Mouse (Mus musculus): ENCODE results near the gene Tead1. TPM values are rescaled to one million over a fixed set of nuclear protein-coding genes. Genes with fewer than 3 reads are reported as not detected.
A peak's percentile ranks its signal among the peaks of the same experiment; 100 is the strongest.

Tead1 gene
- 28.8 and 32.6 TPM in 2 replicates for polyA plus RNA-seq (2015; fragmentation: Nextera tagmentation; extraction: Ambion mirVana)

DNA sequence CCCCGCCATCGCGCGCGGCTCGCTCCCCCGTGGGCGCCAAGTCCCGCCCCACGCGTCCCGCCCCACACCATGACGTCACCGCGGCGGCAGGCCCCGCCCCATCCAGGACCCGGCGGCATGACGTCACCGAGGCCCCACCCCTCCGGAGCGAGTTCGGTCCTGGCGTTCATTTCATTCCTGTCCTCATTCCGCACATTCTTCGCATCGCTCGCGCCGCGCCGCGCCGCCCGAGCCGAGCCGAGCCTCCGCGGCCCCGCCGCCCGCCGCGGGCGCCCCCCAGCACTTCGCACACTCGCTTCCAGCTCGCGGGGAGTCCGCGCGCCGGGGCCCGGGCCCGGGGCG lies at the start of gene Tead1:
Gene Tead1, plus strand, starts transcription at position 148 of the 342 bp plus-strand sequence.
- Histone ChIP-seq H3K4me2 (replicated peaks) (peak within 1 kb of the TSS; percentile 74), H3K27me3 (no peaks in the 10 kb centered on the region), H3K9ac (peak within 1 kb of the TSS; percentile 90), H3K4me1 (peaks cover 26% of the 10 kb centered on the region), H3K9me3 (replicated peaks) (no peaks in the 10 kb centered on the region), H3K4me3 (replicated peaks) (peak within 1 kb of the TSS; percentile 85), H3K27ac (replicated peaks) (peak within 1 kb of the TSS; percentile 99), H3K36me3 (no peaks in the 10 kb centered on the region)
- ATAC-seq (ENCODE audit: insufficient number of reproducible peaks, low FRiP score, low TSS enrichment, low read depth): peak; percentile 90
- WGBS: under 1% methylated on average over 47 of the region's 57 CpGs

DNA sequence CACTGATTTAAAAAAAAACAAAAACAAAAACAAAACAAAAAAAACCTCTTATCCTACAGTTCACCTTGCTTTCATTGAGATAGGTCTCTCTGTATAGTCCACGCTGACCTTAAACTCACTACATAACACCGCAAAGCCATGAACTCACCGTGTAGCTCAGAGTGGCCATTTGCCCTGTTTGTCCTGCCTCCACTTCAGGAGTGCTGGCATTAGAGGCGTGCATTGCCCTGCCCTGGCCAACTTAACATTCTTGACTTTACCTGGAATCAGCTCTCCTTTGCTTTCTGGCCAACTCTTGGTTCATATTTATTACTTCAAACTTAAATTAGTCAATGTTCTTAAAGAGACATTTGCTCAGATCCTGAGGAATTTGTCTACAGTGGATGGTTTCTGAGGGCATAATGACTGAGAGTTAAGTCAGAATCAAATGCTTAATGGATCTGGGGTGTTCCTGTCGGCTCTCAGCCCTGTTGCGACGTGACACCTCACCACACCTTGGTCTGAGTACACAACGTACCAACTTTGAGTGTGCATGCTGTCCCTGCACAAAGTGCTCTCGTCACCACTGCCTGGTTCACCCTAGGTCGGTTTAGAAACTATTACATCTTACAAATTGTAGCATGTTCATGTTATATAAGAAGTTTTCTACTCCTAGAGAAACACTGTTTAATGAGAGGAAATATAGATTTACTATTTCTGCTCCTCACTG lies 44.5 kb upstream of the Tead1 start:
- 77% methylated on average over 10 of the region's 10 CpGs for WGBS

DNA sequence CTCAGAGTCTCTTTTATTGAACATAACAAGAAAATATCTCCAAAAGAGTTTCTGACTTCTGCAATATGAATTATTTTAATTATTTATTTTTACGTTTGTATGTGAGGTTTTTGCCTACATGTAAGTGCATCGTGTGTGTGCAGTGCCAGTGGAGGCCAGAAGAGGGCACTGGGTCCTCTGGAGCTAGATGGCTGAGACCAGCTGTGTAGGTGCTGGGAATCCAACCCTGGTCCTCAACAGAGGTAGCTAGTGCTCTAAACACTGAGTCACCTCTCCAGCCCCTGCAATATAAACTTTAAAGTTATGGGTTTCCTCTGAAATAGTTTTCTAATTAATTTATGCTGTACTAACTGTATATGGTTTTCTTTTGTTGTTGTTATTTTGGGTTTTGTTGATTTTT lies 43.2 kb upstream of the Tead1 start:
- Histone ChIP-seq H3K36me3 (no peaks in the 10 kb centered on the region), H3K4me2 (replicated peaks) (no peak overlapping the region), H3K9me3 (replicated peaks) (no peaks in the 10 kb centered on the region; the same call in 1 of the 2 replicates), H3K4me1 (0 out of 2 replicates have a peak, but pooled peaks cover 2% of the 10 kb centered on the region), H3K27me3 (no peaks in the 10 kb centered on the region), H3K9ac (no peak overlapping the region), H3K4me3 (replicated peaks) (no peak overlapping the region), H3K27ac (replicated peaks) (no peak overlapping the region)
- 91% methylated on average over 2 of the region's 2 CpGs for WGBS
- no peak for ATAC-seq (ENCODE audit: insufficient number of reproducible peaks, low FRiP score, low TSS enrichment, low read depth)

More for the DNA sequence above, 44.5 kb upstream of the Tead1 start:
- no peaks in the 10 kb centered on the region for H3K27me3 ChIP-seq
- H3K4me3 ChIP-seq (replicated peaks): no peak overlapping the region
- H3K9me3 ChIP-seq (replicated peaks): no peaks in the 10 kb centered on the region; the same call in 1 of the 2 replicates
- no peak overlapping the region for H3K9ac ChIP-seq
- ATAC-seq (ENCODE audit: insufficient number of reproducible peaks, low FRiP score, low TSS enrichment, low read depth): no peak
- H3K4me2 ChIP-seq (replicated peaks): no peak overlapping the region
- no peak overlapping the region for H3K27ac ChIP-seq (replicated peaks)
- no peaks in the 10 kb centered on the region for H3K36me3 ChIP-seq
- H3K4me1 ChIP-seq: no peaks in the 10 kb centered on the region

DNA sequence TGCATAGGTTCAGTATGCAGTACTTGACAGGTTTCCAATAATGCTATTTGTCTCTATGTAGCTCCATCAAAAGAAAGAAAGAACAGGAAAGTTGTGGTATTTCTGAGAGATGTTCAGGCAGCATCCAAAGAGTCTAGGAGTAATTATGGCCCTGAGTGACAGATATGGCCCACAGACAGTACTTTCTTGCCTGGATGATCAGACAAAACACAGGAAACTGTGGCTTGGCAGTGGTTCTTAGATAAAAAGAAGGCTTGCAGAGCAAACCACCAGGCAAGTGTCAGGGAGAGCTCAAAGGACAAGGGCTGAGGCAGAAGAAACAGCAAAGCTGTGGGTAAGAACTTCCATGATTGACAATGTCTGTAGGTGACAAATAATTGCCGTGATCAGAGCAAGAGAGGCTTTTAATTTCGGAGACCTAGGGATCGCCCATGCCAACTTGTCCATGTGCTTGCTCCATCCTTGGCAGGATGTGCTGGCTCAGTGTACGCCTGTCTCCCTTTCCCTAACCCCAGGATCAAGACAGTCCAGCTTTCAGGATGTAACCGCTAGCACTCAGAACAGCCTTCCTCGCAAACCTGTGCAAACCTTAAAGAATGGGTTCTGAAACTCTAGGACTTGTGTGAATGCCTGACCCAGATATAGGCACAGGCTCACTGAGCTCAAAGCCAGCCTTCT lies 35.1 kb upstream of the Tead1 start:
- H3K4me1 ChIP-seq: peaks cover 15% of the 10 kb centered on the region; the same call in 1 of the 2 replicates
- H3K27ac ChIP-seq (replicated peaks): no peak overlapping the region
- H3K36me3 ChIP-seq: no peaks in the 10 kb centered on the region
- 74% methylated on average over 6 of the region's 6 CpGs for WGBS
- no peak overlapping the region for H3K9ac ChIP-seq
- no peaks in the 10 kb centered on the region for H3K27me3 ChIP-seq
- no peak overlapping the region for H3K4me3 ChIP-seq (replicated peaks)
- H3K4me2 ChIP-seq (replicated peaks): no peak overlapping the region
- H3K9me3 ChIP-seq (replicated peaks): no peaks in the 10 kb centered on the region
- no peak for ATAC-seq (ENCODE audit: insufficient number of reproducible peaks, low FRiP score, low TSS enrichment, low read depth)

DNA sequence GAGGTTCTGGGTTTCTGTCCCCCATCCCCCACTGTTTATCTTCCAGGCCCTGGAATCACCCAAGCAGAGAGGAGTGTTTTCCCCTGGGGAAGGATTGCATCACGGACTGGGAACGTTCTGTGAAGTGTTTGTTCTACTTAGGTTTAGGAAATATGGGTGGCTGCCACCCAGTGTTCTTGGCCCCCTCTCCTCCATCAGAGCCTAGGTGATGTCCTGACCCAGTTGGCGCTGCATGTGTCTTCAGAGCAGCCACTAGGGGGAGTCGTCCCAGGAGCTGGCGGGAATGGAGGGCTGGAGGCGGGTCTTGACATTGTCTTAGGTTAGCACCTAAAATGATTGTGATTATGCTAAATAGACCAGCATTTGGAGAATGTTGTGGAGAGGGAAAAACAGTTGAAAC lies 34.4 kb upstream of the Tead1 start:
- WGBS: 84% methylated on average over 6 of the region's 6 CpGs
- Histone ChIP-seq H3K27ac (replicated peaks) (no peak overlapping the region), H3K4me1 (peaks cover 15% of the 10 kb centered on the region; the same call in 1 of the 2 replicates), H3K9ac (no peak overlapping the region), H3K27me3 (no peaks in the 10 kb centered on the region), H3K4me3 (replicated peaks) (no peak overlapping the region), H3K9me3 (replicated peaks) (no peaks in the 10 kb centered on the region), H3K4me2 (replicated peaks) (no peak overlapping the region), H3K36me3 (no peaks in the 10 kb centered on the region)
- no peak for ATAC-seq (ENCODE audit: insufficient number of reproducible peaks, low FRiP score, low TSS enrichment, low read depth)

DNA sequence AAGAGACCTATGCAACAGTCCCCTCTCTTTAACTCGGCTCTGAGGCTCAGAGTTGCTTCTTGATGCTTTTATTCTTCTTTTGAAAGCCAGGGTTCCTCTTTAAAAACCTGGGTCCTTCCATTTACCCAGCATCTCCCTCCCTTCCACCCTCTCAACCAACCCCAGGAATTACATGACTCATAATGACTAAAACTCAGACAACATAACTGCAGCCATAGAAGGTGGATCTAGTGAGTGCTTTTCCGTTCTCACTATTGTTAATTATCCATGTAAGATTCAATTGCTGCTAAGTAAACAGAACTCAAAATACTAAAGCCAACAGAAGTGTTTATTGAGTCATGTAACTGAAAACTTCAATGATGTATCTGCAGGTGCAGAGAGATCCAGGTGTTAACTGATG lies 33.4 kb upstream of the Tead1 start:
- no peak overlapping the region for H3K4me2 ChIP-seq (replicated peaks)
- H3K36me3 ChIP-seq: no peaks in the 10 kb centered on the region
- 72% methylated on average over 2 of the region's 2 CpGs for WGBS
- H3K4me1 ChIP-seq: peaks cover 14% of the 10 kb centered on the region; the same call in 1 of the 2 replicates
- ATAC-seq (ENCODE audit: insufficient number of reproducible peaks, low FRiP score, low TSS enrichment, low read depth): no peak
- no peak overlapping the region for H3K4me3 ChIP-seq (replicated peaks)
- H3K9me3 ChIP-seq (replicated peaks): no peaks in the 10 kb centered on the region
- H3K27ac ChIP-seq (replicated peaks): no peak overlapping the region
- H3K27me3 ChIP-seq: no peaks in the 10 kb centered on the region
- H3K9ac ChIP-seq: no peak overlapping the region

DNA sequence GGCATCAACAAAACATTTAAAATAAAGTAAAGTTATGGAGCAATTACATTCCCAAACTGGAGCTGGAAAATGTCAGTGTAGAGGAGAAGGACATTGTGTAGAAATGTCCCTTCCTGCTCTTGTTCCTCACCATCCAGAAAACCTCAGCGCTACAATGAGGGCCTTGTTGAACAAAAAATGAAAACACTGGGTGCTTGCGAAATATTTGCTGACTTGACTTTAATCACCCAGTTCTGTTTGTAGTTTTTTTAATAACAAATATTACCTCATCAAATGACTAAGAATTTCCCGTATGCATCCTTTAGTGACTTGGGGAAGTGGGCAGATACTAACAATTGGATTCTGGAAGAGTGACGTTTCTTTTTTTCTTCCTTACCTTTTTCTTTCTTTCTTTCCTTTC lies 31.7 kb upstream of the Tead1 start:
- H3K27me3 ChIP-seq: no peaks in the 10 kb centered on the region
- ATAC-seq (ENCODE audit: insufficient number of reproducible peaks, low FRiP score, low TSS enrichment, low read depth): no peak

DNA sequence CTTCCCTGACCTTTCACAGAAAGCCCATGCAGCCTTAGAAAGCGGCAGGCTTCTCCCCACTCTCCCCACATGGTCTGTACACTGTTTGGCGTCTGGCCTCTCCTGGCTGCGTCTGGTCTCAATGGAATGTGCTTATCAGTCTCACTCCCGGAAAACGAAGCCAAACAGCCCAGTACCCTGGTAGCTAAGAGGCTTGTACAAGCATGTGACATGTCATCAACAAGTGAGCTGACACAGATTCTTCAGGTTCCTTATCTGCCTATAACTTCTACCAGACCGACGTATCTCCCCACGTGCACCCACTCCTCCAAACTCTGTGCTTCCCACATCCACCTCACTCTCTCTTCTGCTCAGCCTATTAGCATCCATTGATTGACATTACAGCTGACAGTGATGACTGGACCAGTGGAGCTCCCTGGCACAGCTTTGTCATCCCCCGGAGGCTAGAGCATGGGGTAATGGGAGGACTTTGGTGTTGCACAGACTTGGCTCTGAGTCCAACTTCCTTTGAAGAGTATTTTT lies 22.9 kb upstream of the Tead1 start:
- H3K4me2 ChIP-seq (replicated peaks): no peak overlapping the region
- no peak overlapping the region for H3K27ac ChIP-seq (replicated peaks)
- no peak for ATAC-seq (ENCODE audit: insufficient number of reproducible peaks, low FRiP score, low TSS enrichment, low read depth)

More for the DNA sequence above, 31.7 kb upstream of the Tead1 start:
- Histone ChIP-seq H3K9ac (no peak overlapping the region), H3K4me2 (replicated peaks) (no peak overlapping the region), H3K4me3 (replicated peaks) (no peak overlapping the region), H3K36me3 (no peaks in the 10 kb centered on the region), H3K9me3 (replicated peaks) (no peaks in the 10 kb centered on the region), H3K27ac (replicated peaks) (no peak overlapping the region), H3K4me1 (no peaks in the 10 kb centered on the region)
- WGBS: 88% methylated on average over 4 of the region's 4 CpGs

DNA sequence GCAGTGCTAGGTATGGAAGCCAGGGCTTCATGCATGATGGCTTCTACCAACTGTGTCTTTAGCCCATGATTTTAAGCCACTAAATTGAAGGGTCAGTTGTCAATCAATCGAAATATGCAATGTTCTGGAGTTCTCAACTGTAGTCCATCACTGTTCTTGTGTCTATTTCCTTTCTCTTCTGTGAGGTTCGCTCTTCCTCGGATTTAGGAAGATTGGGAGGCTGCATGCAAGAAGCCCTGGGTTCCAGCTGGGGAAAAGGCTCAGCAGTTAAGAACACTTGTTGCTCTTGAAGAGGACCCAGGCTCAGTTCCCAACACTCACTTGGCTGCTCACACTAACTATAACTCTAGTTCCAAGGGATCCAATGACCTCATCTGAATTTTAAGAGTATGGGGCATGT lies 20.2 kb upstream of the Tead1 start:
- Histone ChIP-seq H3K9me3 (replicated peaks) (no peaks in the 10 kb centered on the region), H3K4me3 (replicated peaks) (no peak overlapping the region), H3K36me3 (no peaks in the 10 kb centered on the region), H3K4me2 (replicated peaks) (no peak overlapping the region), H3K27ac (replicated peaks) (no peak overlapping the region), H3K4me1 (peaks cover 27% of the 10 kb centered on the region), H3K27me3 (no peaks in the 10 kb centered on the region), H3K9ac (no peak overlapping the region)
- no peak for ATAC-seq (ENCODE audit: insufficient number of reproducible peaks, low FRiP score, low TSS enrichment, low read depth)
- 83% methylated on average over 3 of the region's 3 CpGs for WGBS

More for the DNA sequence above, 22.9 kb upstream of the Tead1 start:
- Histone ChIP-seq H3K36me3 (no peaks in the 10 kb centered on the region), H3K4me1 (peaks cover 8% of the 10 kb centered on the region; the same call in 1 of the 2 replicates), H3K4me3 (replicated peaks) (no peak overlapping the region), H3K9me3 (replicated peaks) (no peaks in the 10 kb centered on the region), H3K9ac (no peak overlapping the region), H3K27me3 (no peaks in the 10 kb centered on the region)
- WGBS: 27% methylated on average over 9 of the region's 9 CpGs

DNA sequence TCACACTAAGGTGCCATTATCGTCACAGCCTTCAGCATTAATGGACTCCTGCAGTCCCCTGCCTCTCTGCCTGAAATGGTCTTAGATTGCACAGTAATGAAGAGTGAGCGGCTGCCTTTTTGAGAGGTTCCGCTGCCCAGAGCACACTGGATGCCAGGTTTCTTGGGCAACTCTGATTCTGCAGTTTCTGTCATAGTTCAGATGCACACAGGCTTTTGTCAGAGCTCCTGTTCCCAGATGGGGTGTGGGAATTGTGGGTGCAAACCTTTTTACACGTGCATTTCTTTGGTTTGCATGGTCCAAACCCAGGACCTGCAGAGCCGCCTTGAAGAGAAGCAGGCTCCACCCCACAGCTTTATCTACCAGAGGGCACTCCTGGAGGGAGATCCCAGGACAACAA lies 19.3 kb upstream of the Tead1 start:
- no peaks in the 10 kb centered on the region for H3K9me3 ChIP-seq (replicated peaks)
- no peak for ATAC-seq (ENCODE audit: insufficient number of reproducible peaks, low FRiP score, low TSS enrichment, low read depth)
- H3K4me1 ChIP-seq: peaks cover 27% of the 10 kb centered on the region
- no peak overlapping the region for H3K4me2 ChIP-seq (replicated peaks)
- no peak overlapping the region for H3K4me3 ChIP-seq (replicated peaks)
- no peaks in the 10 kb centered on the region for H3K36me3 ChIP-seq
- H3K27me3 ChIP-seq: no peaks in the 10 kb centered on the region
- no peak overlapping the region for H3K9ac ChIP-seq
- H3K27ac ChIP-seq (replicated peaks): no peak overlapping the region
- 55% methylated on average over 5 of the region's 5 CpGs for WGBS

DNA sequence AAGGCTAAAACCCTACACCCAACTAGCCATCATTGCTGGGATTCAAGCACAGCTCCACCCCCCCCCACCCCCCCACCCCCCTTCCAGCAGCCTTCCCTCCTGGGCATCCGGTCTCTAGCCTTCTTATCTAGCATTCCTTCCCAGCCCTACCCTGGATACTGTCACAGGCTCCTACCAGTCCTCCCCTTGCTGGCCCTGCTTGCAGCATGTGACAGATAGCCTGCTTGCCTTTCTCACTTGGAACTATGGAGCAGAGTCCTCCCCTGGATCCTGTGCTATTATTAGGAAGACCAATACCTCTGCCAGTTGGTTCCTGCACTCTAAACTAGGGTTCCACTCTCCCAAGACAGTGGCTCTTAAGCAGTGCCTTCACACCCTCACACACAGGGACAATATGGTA lies 18.8 kb upstream of the Tead1 start:
- H3K4me3 ChIP-seq (replicated peaks): no peak overlapping the region
- no peaks in the 10 kb centered on the region for H3K36me3 ChIP-seq
- ATAC-seq (ENCODE audit: insufficient number of reproducible peaks, low FRiP score, low TSS enrichment, low read depth): no peak
- 50% methylated on average over 1 of the region's 1 CpGs for WGBS
- peaks cover 27% of the 10 kb centered on the region for H3K4me1 ChIP-seq
- H3K9me3 ChIP-seq (replicated peaks): no peaks in the 10 kb centered on the region
- no peak overlapping the region for H3K27ac ChIP-seq (replicated peaks)
- no peak overlapping the region for H3K4me2 ChIP-seq (replicated peaks)
- no peaks in the 10 kb centered on the region for H3K27me3 ChIP-seq
- H3K9ac ChIP-seq: no peak overlapping the region
